Mouse (Mus musculus): ENCODE results near the gene Scly. TPM values are rescaled to one million over a fixed set of nuclear protein-coding genes. Genes with fewer than 3 reads are reported as not detected.
A peak's percentile ranks its signal among the peaks of the same experiment; 100 is the strongest.

Scly gene
- total RNA-seq (2021), result 10 to 100 TPM; 15.9 to 18.7 TPM
- long read RNA-seq, experiment 1, partial matches to known transcripts, result 0 of 6 reads
- long read RNA-seq, experiment 1, other reads (novel, unspliced or antisense), result 0 of 6 reads
- long read RNA-seq, experiment 2, transcript Scly-201 (12 exons, 2,202 nt), result major isoform, 7 of 7 reads
- long read RNA-seq, experiment 2, partial matches to known transcripts, result 0 of 7 reads
- long read RNA-seq, experiment 2, other reads (novel, unspliced or antisense), result 0 of 7 reads

DNA sequence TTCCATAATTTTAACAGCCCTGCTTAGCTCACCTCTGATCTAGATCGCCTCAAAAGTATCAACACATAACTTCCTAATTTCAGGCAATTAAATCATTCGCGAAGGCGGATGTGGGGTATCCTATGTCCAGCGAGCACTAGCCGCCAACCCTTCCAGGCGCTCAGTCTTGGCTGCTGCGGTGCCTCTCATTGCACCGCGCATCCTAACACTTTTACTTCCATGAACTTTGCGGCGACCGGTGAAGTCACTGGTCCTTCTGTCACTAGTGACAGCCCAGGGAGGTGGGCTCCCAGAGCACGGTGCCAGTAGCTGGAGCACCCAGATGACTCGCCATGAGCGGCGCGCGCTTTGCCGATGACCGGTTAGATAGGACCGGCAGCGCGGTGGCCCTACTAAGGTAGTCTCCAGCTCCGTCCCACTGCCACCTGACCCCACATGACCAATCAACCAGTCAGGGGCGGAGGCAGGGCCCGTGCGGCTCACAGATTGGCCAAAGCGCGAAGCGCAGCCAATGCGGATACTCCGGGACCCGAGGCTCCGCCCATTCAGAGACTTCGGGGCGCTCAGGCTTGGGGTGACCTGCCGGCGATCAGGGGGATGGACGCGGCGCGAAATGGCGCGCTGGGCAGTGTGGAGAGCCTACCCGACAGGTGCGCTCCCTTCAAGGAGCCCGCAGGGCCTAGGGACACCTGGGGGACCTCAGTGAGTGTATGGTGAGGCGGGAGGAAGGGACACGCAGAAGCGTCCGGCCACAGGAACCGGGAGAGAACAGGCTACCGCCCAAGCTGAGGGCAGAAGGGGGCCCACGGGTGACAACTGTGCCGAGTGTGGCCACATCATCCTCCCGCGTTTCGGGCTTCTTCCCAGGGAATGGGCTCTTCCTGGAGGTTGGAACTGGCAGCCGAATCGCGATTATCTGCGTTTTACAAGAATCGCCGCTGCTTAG lies at the start of gene Scly:
Scly (plus strand) TSS at position 540 of the 946 bp plus-strand sequence.
- peak; percentile 96 to 98 for DNase-seq

DNA sequence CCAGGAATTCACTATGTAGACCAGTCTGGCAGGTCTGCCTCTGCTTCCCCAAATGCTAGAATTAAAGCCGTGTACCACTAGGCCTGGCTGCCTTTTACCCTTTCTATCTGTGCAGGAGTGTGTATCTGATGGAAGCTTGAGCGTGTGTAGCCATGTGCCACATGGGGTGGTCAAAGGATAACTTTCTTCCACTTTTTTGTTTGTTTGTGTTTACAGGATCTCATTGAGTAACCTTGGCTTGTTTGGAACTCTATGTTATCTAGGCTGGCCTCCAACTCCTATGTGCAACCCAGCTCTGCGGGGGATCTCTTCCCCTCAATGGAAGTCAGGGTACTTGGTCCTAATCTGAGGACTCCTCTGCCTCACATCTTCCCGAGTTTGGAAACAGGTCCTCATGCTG lies 49.2 kb upstream of the Scly start:
- no peak for DNase-seq

DNA sequence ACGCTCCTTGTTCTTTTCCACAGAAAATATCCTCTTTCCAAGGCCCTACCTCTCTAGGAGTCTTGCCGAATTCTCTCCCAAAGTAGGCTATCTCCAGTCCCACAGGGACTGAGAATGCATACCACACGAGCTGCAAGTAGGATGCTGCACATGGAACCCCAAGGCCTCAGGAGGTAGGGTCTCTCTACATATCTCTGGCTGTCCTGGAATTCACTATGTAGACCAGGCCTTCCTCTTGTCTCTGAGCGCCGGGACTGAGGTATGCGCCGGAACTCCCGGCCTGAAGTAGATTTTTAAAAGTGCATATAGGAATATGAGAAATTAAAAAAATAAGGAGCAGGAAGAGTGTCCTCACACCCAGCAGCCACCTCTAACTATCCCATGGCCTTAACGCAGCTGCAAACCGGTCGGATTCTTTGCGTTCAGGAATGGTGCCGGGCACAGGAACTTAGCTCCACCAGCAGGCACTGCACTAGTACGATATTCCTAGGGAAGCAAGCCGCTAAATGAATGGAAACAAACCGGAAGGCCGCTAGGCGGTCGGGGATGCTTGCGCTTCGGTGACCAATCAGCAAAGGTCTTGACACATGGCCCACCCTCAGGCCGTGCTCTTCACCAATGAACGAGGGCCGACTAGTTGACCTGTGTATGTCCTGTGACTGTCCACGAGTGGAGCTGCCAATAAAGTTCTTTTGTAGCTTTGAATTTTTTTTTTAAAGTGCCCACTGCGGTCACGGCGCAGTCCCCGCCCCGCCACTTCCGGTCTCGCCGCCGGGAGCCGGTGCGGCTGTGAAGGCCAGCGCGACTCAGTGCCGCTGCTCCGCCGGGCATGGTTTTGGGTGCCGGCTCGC lies 48.3 kb upstream of the Scly start, which contains the start of gene Ube2f:
Ube2f (plus strand) TSS at position 741 of the 851 bp plus-strand sequence.
- peak; percentile 93 to 98 for DNase-seq

DNA sequence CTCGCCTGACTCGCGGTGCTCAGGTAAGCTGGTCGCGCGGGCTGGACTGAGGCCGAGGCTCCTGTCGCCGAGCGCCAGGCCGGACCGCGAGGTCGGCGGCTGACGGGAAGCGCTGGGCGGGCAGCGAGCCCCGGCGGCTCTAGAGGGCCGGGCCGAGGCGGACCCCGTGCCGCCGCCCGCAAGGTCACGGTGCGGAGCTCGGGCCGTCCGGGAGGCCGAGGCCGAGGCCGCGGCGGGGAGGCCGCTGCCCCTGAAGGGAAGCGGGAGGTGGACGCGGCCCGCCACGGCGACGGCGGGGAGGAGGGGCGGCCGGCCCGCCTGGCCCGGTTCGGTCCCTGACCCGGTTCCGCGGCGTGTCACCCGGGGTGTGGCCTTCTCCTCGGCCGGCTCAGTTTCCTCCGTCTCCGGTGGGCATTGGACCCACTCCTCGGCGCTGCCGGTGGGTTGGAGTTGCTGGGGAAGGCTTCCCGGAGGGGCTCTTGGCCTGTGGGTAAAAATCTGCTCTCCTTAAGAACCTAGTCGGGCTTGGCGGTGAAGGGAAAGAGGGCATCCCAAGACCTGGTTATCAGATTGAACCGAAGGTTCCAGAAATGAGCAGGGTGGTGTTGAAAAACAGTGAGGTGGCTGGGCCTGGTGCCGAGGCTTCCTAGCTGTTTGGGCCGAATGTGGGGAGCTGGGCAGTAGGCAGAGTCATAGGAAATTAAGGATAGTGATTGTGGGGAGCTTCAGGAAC lies 47.6 kb upstream of the Scly start:
- peak; percentile 40 to 42 for DNase-seq

DNA sequence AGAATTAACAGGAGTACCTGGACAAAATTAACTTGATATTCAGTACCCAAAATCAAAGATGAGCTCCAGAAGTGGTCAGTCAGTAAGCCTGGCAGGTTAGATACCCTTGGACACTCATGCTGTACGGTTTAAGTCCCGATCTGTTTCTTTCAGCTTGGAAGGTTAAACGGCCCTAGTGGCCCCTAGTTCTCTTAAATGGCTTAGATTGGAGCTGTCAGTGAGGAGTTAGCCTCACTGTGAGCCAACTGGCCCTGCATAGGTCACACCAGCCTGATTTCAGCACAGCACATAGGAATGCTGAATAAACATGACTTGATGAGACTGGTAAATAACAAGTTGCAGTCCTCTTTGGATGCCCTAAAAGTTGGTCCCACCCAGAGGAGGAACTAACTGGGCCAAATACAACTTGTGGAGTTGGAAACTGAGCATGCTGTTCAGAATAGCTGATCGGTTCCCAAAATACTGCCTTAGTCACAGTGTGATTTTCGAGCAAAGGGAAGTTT lies 46.9 kb upstream of the Scly start:
- peak; percentile 25 to 48 for DNase-seq

DNA sequence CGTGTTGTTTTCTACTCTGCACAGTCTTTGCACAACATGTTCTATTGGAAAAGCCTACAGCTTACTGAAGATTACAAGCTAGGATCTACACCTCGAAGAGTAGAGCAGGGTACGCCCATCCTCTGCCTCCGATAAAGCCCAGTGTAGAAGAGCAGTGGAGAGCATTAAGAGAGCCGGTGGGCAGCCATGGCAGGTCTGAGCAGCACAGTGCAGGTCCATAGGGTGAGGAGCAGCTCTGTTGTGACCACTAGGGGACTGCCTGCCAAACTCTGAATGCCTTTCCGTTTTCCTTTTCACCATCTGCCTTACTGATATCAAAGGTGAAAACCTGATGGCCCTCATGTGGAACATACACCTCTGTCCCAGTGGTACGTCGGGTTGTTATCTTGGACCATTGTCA lies 46.2 kb upstream of the Scly start:
- DNase-seq, result peak in 1 of 2 experiments; percentile 8

DNA sequence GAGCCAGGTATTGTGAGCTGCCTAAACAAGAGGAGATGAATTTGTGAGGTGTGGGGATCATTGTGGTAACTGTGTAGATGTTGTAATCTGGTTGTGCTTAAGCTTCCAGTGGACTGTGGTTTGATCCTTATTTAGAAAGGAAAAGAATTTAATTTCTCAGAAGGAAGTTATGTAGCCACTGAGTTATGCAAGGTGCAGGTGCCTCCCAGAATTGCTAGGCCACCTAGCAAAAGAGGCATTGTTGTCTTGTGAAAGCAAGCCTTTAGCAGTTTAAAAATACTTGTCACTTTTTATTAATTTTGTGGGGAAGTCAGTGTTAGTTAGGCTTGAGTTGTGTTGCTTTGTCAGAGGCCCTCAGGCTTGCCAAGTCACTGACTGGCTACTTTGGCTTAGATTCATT lies 40.2 kb upstream of the Scly start:
- no peak for DNase-seq

DNA sequence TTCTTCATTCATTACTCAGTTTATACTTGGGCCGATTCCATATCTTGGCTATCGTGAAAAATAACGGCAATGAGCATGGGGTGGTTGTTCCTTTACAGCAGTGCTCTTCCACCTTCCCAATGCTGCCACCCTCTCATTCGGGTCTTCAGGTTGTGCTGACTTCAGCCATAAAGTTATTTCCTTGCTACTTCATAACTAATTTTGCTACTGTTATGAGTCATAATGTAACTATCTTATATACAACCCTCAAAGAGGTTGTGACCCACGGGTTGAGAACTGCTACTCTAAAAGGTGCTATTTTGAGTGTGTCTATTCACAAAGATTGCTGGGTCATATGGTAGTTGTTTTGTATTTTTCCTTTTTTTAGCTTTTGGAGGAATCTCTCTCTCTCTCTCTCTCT lies 38.3 kb upstream of the Scly start:
- no peak for DNase-seq

DNA sequence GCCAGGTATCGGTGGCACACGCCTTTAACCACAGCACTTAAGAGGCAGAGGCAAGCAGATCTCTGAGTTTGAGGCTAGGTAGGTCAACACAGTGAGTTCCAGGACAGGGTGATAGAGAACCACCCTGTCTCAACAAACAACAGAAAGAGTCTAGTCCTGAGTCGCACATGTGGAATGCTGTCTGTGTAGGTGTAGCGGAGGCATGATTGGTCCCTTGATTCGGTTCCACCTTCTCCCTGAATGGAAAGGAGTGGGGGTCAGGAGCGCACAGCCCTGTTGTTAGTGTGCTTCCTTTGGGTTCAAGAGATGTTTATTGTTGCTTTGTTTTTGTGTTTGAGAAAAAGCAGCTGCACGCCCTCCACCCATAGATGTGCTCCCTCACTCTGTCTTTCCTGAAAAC lies 35.6 kb upstream of the Scly start:
- DNase-seq, result no peak

DNA sequence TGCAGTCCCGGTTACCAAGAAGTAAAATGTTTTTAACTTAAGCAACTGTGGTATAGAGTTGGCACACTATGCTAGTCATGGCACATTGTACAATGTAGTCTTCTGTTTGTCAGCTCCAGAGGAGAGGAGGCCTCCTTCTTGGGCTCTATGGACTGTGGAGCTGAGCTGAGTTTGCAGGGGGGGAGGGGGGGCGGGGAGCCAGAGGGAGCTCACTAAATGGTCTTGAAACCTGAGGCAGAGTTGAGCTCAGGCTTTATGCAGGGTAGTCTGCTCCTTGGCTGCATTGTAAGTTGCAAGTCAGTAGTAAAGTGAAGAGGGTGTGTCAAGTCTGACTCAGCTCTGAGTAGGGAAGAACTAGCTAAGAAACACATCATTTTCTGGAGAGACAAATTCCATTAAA lies 25.9 kb upstream of the Scly start:
- DNase-seq, result no peak

DNA sequence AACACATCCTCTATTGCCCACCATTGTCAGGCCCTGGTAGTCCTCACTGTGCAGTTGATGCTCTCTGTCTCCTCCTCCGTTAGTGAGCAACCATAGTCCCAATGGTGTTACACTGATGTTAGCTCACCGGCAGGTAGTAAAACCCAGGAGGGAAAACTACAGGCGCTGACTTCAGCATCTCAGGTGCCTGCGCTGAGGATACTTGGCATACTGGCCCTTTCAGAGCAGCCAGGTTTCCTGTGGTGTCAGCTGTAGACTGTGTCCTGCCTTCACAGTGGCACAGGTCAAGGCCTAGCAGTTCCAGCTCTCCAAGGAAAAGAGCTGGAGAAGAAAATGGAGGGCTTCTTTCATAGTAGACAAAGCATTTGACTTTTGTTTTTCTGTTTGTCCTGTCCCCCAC lies 21.6 kb upstream of the Scly start:
- no peak for DNase-seq

DNA sequence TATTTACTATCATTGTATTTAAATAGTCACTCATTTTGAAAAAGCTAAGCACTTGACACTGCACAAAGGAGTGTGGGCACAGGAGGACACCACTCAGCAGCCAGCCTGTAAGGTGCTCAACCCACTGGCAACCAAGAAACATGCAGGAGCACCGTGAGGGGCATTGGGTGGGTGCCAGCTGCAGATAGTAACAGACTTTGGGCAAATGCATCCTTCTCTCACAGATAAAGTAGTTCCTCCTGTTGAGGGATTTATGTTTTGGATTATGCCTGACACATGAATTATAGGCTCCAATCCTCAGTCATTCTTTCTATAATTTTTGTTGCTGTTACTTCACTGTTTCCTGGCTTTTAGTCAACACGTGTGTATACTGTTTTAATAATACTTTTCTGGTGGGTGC lies 20.7 kb upstream of the Scly start:
- no peak for DNase-seq

DNA sequence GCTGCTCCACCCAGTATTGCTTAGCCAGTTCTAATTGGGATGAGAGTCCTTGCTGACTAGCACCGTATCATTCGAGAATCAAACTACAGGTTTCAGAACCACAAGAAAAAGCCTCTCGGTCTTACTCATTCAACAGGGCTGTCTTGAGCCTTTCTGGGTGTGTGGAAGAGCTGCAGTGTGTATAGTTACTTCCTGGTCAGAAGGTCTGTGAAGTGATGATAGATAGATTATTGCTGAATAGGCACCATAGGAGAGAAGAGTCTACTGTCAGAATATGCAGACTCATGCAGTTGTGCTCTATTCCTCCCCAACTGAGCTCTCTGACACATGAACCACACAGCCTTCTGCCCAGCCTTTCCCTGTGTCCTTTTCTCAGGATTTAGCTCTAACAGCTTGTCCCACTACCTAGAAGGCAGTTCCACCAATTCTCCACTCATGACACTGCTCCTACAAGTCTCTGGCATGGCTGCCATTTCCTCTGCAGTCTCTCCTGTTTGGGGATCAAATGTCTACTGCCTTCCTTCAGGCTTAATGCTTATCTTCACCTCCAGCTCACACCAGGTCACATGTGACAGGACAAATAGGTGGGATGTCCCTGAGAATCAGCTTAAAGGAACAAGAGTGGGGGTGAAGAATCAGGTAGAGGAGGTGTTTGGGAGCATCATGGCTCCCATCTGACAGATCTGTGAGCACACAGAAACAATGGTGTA lies 19.6 kb upstream of the Scly start:
- no peak for DNase-seq

DNA sequence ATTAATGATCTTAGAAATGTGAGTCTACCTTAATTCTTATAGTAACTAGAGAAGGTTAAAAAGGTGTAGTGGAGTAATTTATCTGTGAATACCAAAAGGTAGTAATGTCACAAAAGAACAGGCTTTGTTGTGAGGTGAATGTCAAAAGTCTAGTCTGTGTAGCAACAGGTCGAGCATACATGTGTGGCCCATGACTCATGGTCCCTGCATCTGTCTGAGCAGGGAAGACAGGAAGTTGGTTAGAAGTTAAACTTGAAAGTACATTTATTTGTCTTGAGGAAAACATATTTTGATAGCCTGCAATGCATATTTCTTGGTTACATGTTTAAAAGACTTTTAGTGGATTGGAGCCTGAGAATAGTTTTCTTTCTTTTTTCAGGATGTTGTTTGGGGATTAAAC lies 19.0 kb upstream of the Scly start:
- DNase-seq, result no peak

DNA sequence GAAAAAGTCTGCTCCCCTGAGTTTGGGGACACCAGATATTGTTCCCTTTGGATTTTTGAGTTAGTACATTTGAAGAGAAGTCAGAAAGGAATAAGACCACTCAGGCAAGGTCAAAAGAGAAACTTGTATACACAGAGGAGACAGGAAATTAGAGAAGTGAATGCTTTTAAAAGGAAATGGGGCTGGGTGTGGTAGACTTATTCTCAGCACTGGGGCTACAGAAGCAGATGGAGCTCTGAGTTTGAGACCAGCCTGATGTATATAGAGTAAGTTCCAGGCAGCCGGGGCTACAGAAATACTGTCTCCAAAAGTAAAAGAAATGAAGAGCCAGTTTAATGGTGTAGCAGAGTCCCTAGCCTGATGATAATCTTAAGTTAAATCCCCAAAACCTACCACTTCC lies 15.6 kb upstream of the Scly start:
- DNase-seq, result no peak

DNA sequence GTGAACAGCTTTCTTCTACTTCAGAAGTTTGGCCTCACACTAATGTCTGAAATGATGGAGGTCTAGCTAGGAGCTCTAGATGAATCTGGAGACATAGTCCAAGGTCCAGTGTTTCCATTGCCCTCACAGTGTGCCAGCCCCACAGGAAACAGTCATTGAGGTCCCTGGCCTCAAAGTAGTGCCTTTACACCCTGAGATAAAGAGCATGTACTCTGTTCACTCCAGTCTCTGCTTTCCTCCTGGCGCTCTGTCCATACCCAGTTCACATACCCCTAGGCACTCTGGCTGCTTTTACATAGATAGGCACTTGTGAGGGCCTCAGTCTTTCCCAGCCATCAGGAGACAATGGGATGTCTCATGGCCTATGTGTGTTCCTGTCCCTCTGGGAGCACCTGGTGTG lies 8.8 kb upstream of the Scly start:
- no peak for DNase-seq

DNA sequence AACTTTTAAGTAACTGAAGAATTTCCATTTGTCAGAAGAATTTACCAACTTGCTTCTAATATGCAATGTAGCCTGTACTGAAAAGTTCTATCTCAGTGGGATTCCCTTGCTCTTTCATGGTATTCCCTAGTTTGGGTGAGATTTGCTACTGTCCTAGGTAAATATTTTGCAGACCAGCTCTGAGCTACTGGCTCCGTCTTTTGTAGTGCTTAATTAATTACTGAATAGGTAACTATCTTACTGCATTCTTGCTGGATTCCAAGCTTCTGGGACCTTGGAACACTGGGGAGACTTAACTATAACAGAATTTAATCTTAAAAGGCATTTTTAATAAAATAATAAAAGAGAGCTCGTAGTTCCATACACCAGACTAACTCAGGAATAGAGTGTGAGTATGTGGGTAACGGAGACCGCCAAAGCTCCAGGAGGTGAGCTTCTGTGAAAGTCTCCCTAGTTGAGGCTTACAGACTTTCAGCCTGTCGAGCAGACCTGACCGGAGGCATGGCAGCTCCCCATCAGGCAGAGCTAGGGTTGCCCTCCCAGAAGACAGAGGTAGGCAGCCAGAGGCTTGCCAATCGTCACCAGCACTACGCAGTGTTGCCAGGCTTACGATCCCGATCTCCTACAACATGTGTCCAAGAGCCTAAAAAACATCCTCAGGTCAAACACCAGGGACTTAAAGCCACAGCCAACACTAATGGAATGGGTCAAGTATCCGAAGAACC lies 5.9 kb upstream of the Scly start:
- DNase-seq, result no peak

DNA sequence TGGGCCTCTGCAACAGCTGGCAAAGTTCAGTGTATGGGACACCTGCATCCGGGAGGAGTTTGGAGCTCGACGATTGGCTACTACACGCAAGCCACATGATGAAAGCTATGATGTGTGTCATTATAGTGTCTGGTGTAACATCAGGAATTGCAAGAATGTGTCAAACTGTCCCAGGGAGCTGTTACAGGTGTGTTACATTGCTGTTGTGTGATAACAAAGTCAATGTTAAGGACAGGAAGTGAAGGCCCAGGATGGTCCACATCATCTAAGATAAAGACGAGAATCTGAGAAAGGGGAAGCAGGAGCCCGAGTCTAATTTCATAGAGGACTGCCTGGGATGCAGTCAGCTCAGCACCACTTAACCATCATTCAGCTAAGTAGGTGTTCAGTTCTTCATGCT lies 2.6 kb upstream of the Scly start:
- no peak for DNase-seq

DNA sequence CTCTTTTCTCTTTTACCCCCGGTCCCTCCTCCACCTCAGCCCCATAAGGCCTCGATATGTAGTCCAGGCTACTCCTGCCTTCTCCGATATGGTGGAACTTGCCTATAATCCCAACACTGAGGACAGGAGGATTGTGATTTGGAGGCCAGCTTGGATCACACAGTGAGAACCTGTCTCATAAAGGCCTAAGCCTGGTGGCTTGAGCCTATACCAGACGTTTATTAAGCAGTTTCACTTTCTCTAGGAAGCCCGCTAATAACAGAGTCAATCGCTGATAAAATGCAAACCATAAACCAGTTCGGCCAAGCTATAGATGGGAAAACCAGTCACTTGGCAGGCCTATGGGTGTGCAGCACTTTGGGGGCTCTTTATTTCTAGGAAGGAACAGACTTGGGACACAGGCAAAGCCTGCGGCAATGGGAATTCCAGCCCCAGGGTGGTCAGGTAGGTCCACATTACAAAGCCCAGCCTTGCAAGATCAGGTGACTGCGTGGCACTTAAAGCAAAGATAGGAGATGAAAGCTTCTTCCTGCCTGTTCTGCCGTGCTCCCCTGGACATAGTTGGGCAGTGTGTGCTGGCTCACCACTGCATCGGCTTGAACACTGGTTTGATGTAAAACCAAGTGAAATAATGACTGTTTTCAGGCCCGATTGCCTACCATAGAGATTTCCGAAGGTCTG lies 1.0 kb downstream of the Scly start:
- peak in 1 of 2 experiments; percentile 22 for DNase-seq
